Mouse (Mus musculus) liver, embryonic 14.5 days (tissue): ENCODE measurements around the gene Col4a2. TPM values are rescaled to one million over a fixed set of nuclear protein-coding genes. Genes with fewer than 3 reads are reported as not detected.
A peak's percentile ranks its signal among the peaks of the same experiment; 100 is the strongest.

Experiments
- ATAC-seq: fragments of 200-750 bp; cut with Nextera tagmentation; 2 replicates; pipeline ENCODE4 v1.8.0; 2017; ENCODE audit warnings: moderate number of reproducible peaks, mild to moderate bottlenecking, moderate library complexity; ENCODE audit not compliant: insufficient read depth
- DNase-seq, 3 experiments: peaks; one replicate each; pipeline ENCODE4 v3.0.0-alpha.2; 2012 to 2013; ENCODE audit warnings: low read depth in 3 of 3, low spot score in 3 of 3
- H3K27ac ChIP-seq: fragments of 300-500 bp; sonication (generic); 2 replicates; pipeline ENCODE4 v1.5.1; 2014; ENCODE audit warnings: moderate library complexity, mild to moderate bottlenecking, control low read depth, inconsistent platforms
- H3K27me3 ChIP-seq: fragments of 300-500 bp; sonication (generic); 2 replicates; pipeline ENCODE4 v1.6.1; 2014; ENCODE audit warnings: mild to moderate bottlenecking, low read length, moderate library complexity; ENCODE audit not compliant: control insufficient read depth, insufficient read depth
- H3K36me3 ChIP-seq: fragments of 300-500 bp; sonication (generic); replicated peaks from 2 replicates; pipeline ENCODE4 v1.6.1; 2014; ENCODE audit warnings: low read depth; ENCODE audit not compliant: control insufficient read depth, insufficient read depth
- H3K4me1 ChIP-seq, 2 experiments: fragments of 200-500 bp in 1 of 2; fragments of 300-500 bp in 1 of 2; sonication (generic) in 1 of 2; replicated peaks; 2 replicates each; pipeline ENCODE4 v1.6.1; 2012 to 2014; ENCODE audit warnings: antibody characterized with exemption in 1 of 2, inconsistent platforms in 1 of 2, low read length in 1 of 2; ENCODE audit not compliant: control insufficient read depth in 2 of 2, insufficient read depth in 2 of 2
- H3K4me2 ChIP-seq: fragments of 300-500 bp; sonication (generic); 2 replicates; pipeline ENCODE4 v1.6.1; 2014; ENCODE audit warnings: low read depth, mild to moderate bottlenecking, control low read depth, moderate library complexity
- H3K4me3 ChIP-seq, 2 experiments: fragments of 200-500 bp in 1 of 2; fragments of 300-500 bp in 1 of 2; sonication (generic) in 1 of 2; 2 replicates each; pipeline ENCODE4 v1.5.1; 2012 to 2014; ENCODE audit warnings: low read depth in 2 of 2, low read length in 2 of 2, mild to moderate bottlenecking in 2 of 2, control low read depth in 1 of 2, inconsistent platforms in 1 of 2, moderate library complexity in 1 of 2; ENCODE audit not compliant: insufficient read depth in 1 of 2
- H3K9ac ChIP-seq: fragments of 300-500 bp; sonication (generic); replicated peaks from 2 replicates; pipeline ENCODE4 v1.6.1; 2014; ENCODE audit warnings: mild to moderate bottlenecking, control low read depth, moderate library complexity
- H3K9me3 ChIP-seq: fragments of 300-500 bp; sonication (generic); 2 replicates; pipeline ENCODE4 v1.6.1; 2016; ENCODE audit warnings: low read length, mixed read lengths; ENCODE audit not compliant: control insufficient read depth
- CTCF ChIP-seq: IDR thresholded peaks from 2 replicates; pipeline ENCODE4 v1.5.1; 2016; ENCODE audit warnings: antibody characterized with exemption, low read depth, control low read depth
- EP300 ChIP-seq: IDR thresholded peaks from 2 replicates; pipeline ENCODE4 v1.6.1; 2016; ENCODE audit warnings: antibody characterized with exemption, low read depth
- WGBS: fragments of 180-500 bp; shearing (Covaris S2); extraction: QIAGEN DNeasy Blood & Tissue Kit; methylation state at CpG from one replicate; pipeline ENCODE4 v1.1.7; 2014; ENCODE audit not compliant: insufficient replicate concordance; 5-methylcytosine and 5-hydroxymethylcytosine counted together
- polyA plus RNA-seq, 2 experiments: library from polyadenylated mRNA; depleted of rRNA in 1 of 2; stranded (reverse) in 1 of 2; unstranded in 1 of 2; fragments of >200 nt; fragmentation: Nextera tagmentation in 1 of 2; extraction: Ambion mirVana in 1 of 2; gene quantifications; 2 replicates each; pipeline versions ENCODE4 v1.2.1 to v1.2.3; 2012 to 2014

Col4a2 gene
- polyA plus RNA-seq, 2 experiments = 4.7 to 4.9 TPM

DNA sequence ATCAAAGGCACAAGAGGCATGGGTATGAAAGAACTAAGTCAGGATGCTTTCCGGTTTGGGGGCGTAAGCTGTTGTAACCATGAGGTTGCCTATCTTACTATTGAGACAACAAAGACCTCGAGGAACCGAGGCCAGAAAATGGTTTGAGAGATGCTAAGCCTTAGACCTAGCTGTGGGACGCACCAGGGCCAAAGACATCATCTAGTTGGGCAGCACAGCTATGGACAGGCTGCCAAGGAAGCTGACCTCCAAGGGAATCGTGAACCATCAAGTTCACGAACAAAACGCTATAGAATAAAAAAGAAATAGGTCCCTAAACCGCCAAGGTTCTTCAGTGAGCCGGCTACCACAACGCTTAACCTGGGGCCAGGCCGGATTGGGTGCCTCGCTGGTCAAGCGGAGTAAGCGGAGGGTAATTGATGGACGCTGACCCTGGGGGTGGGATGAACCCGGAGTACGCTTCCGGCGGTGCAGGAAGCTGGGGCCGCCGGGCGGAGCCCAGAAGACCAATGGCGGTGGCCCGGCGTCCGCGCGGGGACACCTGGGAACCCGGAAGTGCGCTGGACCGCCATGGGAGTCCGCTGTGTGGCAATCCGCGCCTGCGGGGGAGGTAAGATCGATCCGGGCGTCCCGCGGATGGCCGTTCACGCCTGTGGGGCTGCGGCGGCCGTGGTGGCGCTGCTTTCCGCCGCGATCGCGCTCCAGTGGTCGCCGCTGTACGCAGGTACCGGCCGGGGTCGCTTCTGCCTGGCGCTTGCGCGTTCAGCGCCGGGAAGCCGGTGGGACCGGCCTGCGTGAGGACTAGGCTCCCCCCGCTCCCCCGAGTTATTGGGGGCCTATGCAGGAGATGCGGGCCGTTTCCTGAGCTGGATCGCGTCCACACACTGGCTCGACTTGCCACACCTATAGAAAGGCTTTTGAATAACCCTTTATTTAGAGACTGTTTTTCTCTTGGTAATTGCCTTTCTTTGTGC is 184.7 kb downstream of the Col4a2 start, which contains the start of gene Naxd:
Gene Naxd (plus strand): TSS at position 490 of the 974 bp plus-strand sequence.
- peak; percentile 9; the same call in 1 of the 2 replicates for TF ChIP-seq CTCF
- no peak for TF ChIP-seq EP300
- Histone ChIP-seq H3K27me3 (no peaks in the 10 kb centered on the region; the same call in 1 of the 2 replicates), H3K9me3 (no peaks in the 10 kb centered on the region), H3K4me2 (peak within 1 kb of the TSS; percentile 96), H3K36me3 (no peaks in the 10 kb centered on the region), H3K9ac (peak within 1 kb of the TSS; percentile 93), H3K4me1 (peaks cover 15 to 20% of the 10 kb centered on the region in 2 experiments), H3K4me3 (peak within 1 kb of the TSS; percentile 82 to 91), H3K27ac (peak within 1 kb of the TSS; percentile 14; the same call in 1 of the 2 replicates)
- DNase-seq (peak; percentile 82 to 84 (median 83)), ATAC-seq (peak; percentile 99)
- 4% methylated on average over 72 of the region's 73 CpGs for WGBS

DNA sequence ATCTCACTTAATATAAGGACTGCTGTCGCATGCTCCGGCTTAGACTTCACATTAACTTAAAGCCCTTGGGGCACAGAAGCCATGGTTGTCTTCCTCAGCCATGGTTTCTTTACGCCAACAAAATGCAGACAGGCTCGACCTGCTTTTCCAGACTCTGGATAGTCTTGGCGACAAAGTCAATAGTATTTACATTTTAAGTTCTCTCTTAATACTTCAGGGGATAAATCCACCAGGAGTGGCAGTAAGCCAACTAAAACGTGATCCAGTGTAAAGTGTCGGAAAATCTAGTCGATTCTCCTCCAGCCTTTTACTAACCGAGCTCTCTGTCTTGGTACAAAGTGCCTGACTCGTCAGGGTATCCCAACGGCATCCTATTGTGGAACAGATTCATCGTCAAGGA is 185.7 kb downstream of the Col4a2 start:
- 61% methylated on average over 12 of the region's 12 CpGs for WGBS
- no peak overlapping the region for H3K27ac ChIP-seq
- no peaks in the 10 kb centered on the region for H3K36me3 ChIP-seq
- no peak for DNase-seq
- peak overlapping the region; percentile 93 for H3K9ac ChIP-seq
- no peak for ATAC-seq
- peak overlapping the region; percentile 82 to 91; a peak in 3 of 4 replicates for H3K4me3 ChIP-seq
- peak overlapping the region; percentile 96 for H3K4me2 ChIP-seq
- no peaks in the 10 kb centered on the region for H3K9me3 ChIP-seq
- H3K27me3 ChIP-seq = no peaks in the 10 kb centered on the region
- H3K4me1 ChIP-seq = peaks cover 15 to 20% of the 10 kb centered on the region in 2 experiments
- TF ChIP-seq CTCF (no peak), EP300 (no peak)

Other genes with a start within 250 kb of the Col4a2 start
- gene Col4a1, start within 50 bp of the Col4a2 start, polyA plus RNA-seq (2012; rRNA removed) = 15.4 and 16.3 TPM in 2 replicates
- gene Col4a1, start within 50 bp of the Col4a2 start, polyA plus RNA-seq (2014; fragmentation: Nextera tagmentation; extraction: Ambion mirVana) = 13.5 and 14.4 TPM in 2 replicates
- 2.7 and 2.8 TPM in 2 replicates for gene Rab20, start 165.9 kb downstream of the Col4a2 start, polyA plus RNA-seq (2012; rRNA removed)
- gene Rab20, start 165.9 kb downstream of the Col4a2 start, polyA plus RNA-seq (2014; fragmentation: Nextera tagmentation; extraction: Ambion mirVana) = 2.9 and 3.1 TPM in 2 replicates
- 26.9 and 29.8 TPM in 2 replicates for gene Naxd, start 184.7 kb downstream of the Col4a2 start, polyA plus RNA-seq (2012; rRNA removed)
- 31.9 and 33.0 TPM in 2 replicates for gene Naxd, start 184.7 kb downstream of the Col4a2 start, polyA plus RNA-seq (2014; fragmentation: Nextera tagmentation; extraction: Ambion mirVana)
- gene Cars2, start 238.0 kb downstream of the Col4a2 start, polyA plus RNA-seq (2012; rRNA removed) = 18.2 and 18.8 TPM in 2 replicates
- gene Cars2, start 238.0 kb downstream of the Col4a2 start, polyA plus RNA-seq (2014; fragmentation: Nextera tagmentation; extraction: Ambion mirVana) = 15.4 and 15.5 TPM in 2 replicates
- 9.3 and 15.6 TPM in 2 replicates for gene Ing1, start 242.8 kb downstream of the Col4a2 start, polyA plus RNA-seq (2012; rRNA removed)
- 13.2 and 14.2 TPM in 2 replicates for gene Ing1, start 242.8 kb downstream of the Col4a2 start, polyA plus RNA-seq (2014; fragmentation: Nextera tagmentation; extraction: Ambion mirVana)